Mouse (Mus musculus): ENCODE data around the gene Tns1. TPM values are rescaled to one million over a fixed set of nuclear protein-coding genes. Genes with fewer than 3 reads are reported as not detected.

The Tns1 gene
- total RNA-seq, 2 experiments from 2014 or later = 636 to 666 TPM

DNA sequence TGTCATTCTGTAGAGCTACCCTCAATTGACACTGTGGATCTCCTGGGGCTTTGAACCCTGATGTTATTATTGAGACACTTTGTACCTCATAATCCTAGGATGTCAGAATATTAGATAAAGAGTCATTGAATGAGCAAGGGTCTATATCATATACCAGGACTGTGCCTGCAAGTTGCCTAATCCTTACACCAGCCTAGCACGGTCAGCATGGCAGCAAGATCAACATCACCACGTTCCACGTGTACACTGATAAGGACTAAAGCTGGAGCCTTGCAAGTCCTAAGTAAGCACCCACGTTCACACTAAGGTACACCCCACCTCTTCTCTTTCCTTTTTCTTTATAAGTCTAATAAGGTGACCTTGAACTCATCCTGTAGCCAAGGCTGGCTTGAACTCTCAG, 65.5 kb downstream of the Tns1 start:
- no peak for DNase-seq

GRCm38 (mm10) chr1:74058309-74058708, 65.9 kb downstream of the Tns1 start:
- no peak for DNase-seq

GRCm38 (mm10) chr1:74057501-74057900, 66.7 kb downstream of the Tns1 start:
- DNase-seq = no peak

DNA sequence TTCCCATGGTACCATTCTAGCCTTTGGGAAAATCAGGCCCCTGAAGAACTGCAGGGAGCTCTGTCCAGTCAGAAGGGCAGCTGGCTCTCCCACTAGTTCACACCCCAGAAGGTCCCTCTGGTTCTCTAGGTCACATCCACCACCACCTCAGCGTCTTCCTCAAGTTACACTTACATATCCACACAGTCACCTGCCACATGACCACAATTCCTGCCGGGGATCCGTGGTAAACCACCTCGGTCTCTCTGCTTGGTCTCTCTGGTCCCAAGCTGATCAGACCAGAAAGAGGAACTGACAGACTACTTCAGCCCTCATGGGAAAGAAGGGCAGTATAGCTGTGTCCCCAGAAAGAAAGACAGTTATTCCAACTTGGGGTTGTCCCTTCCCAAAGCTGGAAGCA, 68.7 kb downstream of the Tns1 start:
- no peak for DNase-seq

DNA sequence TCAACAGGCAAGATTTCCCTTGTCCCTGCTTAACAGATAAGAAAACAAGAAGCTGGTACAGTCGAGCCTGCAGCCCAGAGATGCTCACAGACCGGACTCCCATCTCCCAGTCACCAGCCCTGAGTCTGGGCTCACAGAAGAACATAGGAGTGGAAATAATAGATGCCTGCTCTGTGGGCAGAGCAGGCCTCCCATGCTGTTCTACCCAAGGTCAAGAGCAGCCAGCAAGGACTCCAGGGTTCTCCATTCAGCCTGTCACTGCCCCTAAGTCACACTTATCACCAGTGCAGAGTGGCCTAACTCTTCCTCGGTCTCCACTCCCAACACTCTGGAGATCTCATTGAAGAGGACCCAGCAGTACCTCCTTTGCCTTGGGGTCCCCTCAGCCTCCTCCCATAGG, 69.8 kb downstream of the Tns1 start:
- no peak for DNase-seq

DNA sequence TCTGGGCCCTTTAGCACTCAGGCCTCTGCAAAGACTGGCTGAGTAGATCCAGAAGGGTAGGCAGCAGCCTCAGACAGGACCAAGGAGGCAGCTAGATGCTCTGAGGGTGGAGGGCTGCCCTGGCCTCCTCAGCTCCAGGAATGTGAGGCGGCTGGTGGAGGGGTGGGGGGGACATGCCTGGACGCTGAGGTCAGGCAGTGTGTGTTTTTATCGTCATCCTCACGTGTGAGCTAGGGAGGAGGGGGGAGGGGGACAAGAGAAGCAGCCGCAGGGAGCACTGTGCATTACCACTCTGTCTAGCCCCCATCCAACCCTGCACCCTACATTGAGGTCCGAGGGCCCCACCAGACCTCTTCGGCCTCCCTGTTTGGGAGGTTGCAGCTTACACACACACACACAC, 70.2 kb downstream of the Tns1 start:
- DNase-seq = no peak

- DNase-seq = no peak
Measured at GRCm38 (mm10) chr1:74053068-74053467, 71.2 kb downstream of the Tns1 start.

DNA sequence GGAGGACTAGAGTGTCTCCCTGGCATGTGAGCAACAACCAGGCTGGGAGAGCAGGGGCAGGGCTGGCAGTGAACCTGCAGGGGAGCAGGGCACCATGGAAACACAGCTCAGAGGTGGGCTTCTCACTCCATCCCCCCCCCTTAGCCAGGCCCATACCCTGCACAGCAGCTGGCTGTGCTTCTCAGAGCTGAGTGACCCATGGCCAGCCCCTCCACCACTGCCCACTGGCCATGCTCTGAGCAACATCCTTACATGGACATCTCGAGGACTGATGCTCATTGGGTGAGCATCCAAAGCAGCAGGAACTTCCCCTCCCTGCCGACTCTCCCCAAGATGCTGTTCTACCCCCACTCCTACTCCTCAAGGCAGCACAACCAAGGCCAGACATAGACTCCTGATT, 72.9 kb downstream of the Tns1 start:
- no peak for DNase-seq

- DNase-seq = peak; percentile 69 to 78
Measured at GRCm38 (mm10) chr1:74049430-74049829, 74.8 kb downstream of the Tns1 start.

DNA sequence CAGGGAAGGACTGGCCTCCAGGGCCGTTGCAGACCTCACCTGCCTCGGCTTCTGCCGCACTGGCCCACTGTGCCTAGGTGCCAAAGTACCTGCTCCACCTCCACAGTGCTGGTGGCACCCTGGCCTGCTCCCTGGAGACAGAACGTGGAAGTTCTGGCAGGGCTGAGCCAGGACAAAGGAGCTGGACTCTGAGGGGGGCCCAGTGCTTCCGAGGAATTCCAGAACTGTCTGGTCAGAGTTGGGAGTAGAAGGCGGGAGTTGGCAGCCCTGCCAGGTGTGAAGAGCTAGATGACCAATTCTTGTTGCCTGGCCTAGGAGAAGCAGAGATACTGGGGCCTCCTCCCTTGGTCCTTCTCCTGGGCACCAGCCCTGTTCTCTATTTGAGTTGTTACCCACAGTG, 76.5 kb downstream of the Tns1 start:
- DNase-seq = peak in 1 of 2 experiments; percentile 50

DNA sequence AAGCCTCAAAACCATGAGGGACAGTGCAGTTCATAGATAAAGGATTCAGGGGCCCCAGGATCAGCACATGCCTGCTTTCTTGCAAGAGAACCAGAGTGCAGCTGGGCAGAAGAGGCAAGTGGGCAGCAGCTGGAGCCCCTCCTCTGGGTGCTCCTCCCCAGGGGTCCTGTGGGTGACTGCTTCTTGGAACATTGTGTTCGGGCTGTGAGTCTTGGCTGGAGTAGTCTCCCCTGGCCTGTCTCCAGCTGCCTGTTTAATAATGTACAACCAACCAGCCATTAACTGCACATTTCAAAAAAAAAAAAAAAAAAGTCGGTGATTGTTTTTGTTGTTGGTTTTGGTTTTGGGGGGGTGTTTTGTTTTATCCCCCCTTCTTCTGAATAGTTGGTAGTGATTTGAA, 76.9 kb downstream of the Tns1 start:
- DNase-seq = peak; percentile 60 to 68

- no peak for DNase-seq
Measured at GRCm38 (mm10) chr1:74045034-74045433, 79.2 kb downstream of the Tns1 start.

DNA sequence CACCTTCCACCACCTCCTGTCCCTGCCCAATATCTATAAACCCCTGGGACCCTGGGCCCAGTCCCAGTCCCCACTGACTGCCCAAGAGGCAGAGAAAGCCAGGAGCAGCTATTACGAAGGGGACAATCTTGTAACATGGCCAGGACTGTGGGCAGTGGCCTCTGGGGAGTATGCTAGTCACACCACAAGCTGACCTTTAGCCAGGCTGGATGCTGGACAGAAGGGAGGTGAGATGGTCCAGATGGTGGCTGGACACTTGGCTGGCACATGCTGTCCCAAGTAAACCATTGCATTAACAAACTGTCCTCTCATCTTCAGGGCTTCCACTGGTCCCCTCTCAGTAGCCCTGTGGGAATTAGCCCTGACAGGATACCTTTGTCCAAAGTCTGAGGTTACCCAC, 79.8 kb downstream of the Tns1 start:
- DNase-seq = peak in 1 of 2 experiments; percentile 61

DNA sequence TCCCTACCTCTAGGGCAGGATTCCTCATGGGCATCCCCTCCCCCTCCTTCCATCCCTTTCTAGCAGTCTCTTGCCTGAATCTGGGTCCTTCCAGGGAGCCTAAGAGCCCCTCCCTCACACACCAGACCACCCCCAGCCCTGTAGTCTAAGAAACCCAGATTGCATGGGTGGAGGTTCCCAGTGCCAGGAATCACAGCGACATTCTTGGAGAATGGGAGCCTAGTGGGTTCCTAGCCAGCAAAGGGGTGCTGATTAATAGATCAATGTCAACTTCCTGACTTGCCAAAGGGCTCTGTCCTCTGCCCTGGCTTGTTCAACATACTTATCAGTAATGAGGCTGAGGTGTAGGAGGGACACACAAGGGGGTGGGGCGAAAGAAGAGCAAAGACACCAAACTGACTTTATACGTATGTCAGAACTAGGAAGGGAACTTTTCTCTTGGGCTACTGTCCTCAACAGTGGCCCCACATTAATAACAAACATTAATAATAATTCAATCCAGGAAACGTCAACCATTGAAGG, 80.6 kb downstream of the Tns1 start:
- DNase-seq = no peak

- DNase-seq = no peak
Measured at GRCm38 (mm10) chr1:74042711-74043467, 81.4 kb downstream of the Tns1 start.

DNA sequence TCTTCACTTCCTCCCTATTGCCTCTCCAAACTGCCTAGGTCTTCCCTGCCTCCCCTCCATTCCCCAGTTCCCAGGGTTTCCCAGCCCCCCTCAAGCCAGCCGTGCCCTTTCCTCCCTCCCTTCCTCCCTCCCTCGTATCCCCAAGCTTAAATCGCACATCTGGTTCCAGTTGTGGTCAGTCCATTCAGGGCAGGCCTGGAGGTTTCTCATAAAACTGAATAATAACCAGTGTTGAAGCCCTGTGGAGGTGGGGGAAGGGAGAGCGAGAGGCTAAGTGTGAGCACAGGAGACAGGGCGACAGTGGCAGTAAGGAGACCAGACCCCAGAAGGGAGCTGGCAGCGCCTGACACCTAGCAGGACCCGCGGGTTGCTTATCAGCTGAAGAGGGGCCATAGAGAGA, 82.6 kb downstream of the Tns1 start:
- DNase-seq = no peak

DNA sequence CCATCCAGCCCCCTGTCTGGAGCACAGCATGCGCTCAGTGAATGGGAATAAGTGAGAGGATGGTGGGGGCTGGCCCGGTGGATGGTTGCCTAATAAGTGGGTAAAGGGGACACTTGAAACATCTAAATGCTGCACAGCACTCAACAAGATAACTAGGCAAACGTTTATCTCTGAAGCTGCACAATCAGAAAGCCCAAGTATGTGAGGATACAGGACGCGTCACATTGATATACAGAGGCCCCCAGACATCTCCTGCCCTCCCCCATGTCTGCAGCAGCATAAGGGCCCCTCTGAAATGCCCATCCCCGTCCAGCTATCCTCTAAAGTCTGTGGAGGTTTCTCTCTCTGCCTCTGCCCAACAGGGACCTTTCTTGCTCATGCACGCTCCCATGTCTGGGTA, 83.1 kb downstream of the Tns1 start:
- DNase-seq = no peak

GRCm38 (mm10) chr1:74036560-74037390, 87.5 kb downstream of the Tns1 start:
- DNase-seq = peak; percentile 79 to 82

DNA sequence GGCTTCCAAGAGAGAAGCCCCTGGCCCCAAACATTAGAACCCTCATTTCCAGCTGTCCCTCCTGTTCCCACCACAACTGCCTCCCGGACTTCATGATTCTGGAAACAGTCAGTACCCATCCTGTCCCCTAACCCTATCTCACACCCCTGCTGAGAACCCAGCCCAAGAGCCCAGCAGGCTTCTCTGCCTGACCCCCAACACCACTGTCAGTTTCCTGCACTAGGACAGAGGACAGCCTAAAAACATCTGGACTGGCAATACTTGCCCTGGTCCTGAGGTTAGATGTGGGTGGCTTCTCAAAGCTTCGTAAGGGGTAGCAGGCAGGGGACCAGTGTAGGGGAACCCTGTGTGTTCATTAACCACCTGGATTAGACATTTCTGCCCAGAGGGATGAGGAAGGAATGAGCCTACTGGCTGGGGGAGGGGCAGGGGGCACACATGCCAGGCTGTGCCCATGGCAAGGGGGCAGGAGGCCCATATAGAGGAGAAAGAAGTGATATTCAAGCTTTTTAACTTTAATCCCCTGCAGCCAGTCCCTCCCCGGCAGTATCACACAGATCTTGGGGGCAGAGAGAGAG, 88.2 kb downstream of the Tns1 start:
- peak in 1 of 2 experiments; percentile 49 for DNase-seq

- DNase-seq = no peak
Measured at GRCm38 (mm10) chr1:74035487-74035886, 88.8 kb downstream of the Tns1 start.

- DNase-seq = peak; percentile 75 to 86
Measured at GRCm38 (mm10) chr1:74034736-74035135, 89.5 kb downstream of the Tns1 start.

- DNase-seq = no peak
Measured at GRCm38 (mm10) chr1:74034211-74034610, 90.0 kb downstream of the Tns1 start.

- peak in 1 of 2 experiments; percentile 55 for DNase-seq
Measured at GRCm38 (mm10) chr1:74033407-74033806, 90.8 kb downstream of the Tns1 start.

All from heart, adult 18-20 months (tissue).